Mouse (Mus musculus) stomach, postnatal 0 days (tissue): ENCODE data around the gene Gng7. TPM values are rescaled to one million over a fixed set of nuclear protein-coding genes. Genes with fewer than 3 reads are reported as not detected.
A peak's percentile ranks its signal among the peaks of the same experiment; 100 is the strongest.
"Not testable (repeated sequence)": the region's sequence is repeated elsewhere in the genome, so short reads cannot be mapped to it uniquely, and the experiment has no call there.

Source experiments
- ATAC-seq: fragments of 200-750 bp; cut with Nextera tagmentation; 2 replicates; pipeline ENCODE4 v1.8.0; 2017; ENCODE audit not compliant: low FRiP score, low TSS enrichment
- DNase-seq: peaks from one replicate; pipeline ENCODE4 v3.0.0-alpha.2; 2016; ENCODE audit warnings: low spot score
- H3K27ac ChIP-seq: fragments of 300-500 bp; sonication (generic); replicated peaks from 2 replicates; pipeline ENCODE4 v1.5.1; 2014; ENCODE audit warnings: mild to moderate bottlenecking, control low read depth
- H3K27me3 ChIP-seq: fragments of 300-500 bp; sonication (generic); 2 replicates; pipeline ENCODE4 v1.6.1; 2014; ENCODE audit warnings: low read length; ENCODE audit not compliant: control insufficient read depth, insufficient read depth
- H3K36me3 ChIP-seq: fragments of 300-500 bp; sonication (generic); 2 replicates; pipeline ENCODE4 v1.6.1; 2014; ENCODE audit warnings: low read length, mixed read lengths; ENCODE audit not compliant: control insufficient read depth, insufficient read depth
- H3K4me1 ChIP-seq: fragments of 300-500 bp; sonication (generic); replicated peaks from 2 replicates; pipeline ENCODE4 v1.6.1; 2014; ENCODE audit warnings: antibody characterized with exemption; ENCODE audit not compliant: control insufficient read depth, insufficient read depth
- H3K4me2 ChIP-seq: fragments of 300-500 bp; sonication (generic); replicated peaks from 2 replicates; pipeline ENCODE4 v1.6.1; 2014; ENCODE audit warnings: low read depth, mild to moderate bottlenecking, control low read depth, moderate library complexity
- H3K4me3 ChIP-seq: fragments of 300-500 bp; sonication (generic); 2 replicates; pipeline ENCODE4 v1.5.1; 2014; ENCODE audit warnings: low read depth, low read length, control low read depth
- H3K9ac ChIP-seq: fragments of 300-500 bp; sonication (generic); 2 replicates; pipeline ENCODE4 v1.6.1; 2014; ENCODE audit warnings: mild to moderate bottlenecking, low read length, control low read depth, mixed read lengths
- H3K9me3 ChIP-seq: fragments of 300-500 bp; sonication (generic); 2 replicates; pipeline ENCODE4 v1.6.1; 2016; ENCODE audit warnings: low read length; ENCODE audit not compliant: control insufficient read depth
- CTCF ChIP-seq: IDR thresholded peaks from 2 replicates; pipeline ENCODE4 v1.5.1; 2016; ENCODE audit warnings: antibody characterized with exemption, low read depth, mild to moderate bottlenecking, moderate library complexity
- EP300 ChIP-seq: optimal IDR thresholded peaks from 2 replicates; pipeline ENCODE3; 2016; ENCODE audit warnings: antibody characterized with exemption
- WGBS: fragments of 180-500 bp; shearing (Covaris S2); extraction: QIAGEN DNeasy Blood & Tissue Kit; methylation state at CpG from one replicate; pipeline ENCODE4 v1.1.7; 2014; 5-methylcytosine and 5-hydroxymethylcytosine counted together
- polyA plus RNA-seq: library from polyadenylated mRNA; unstranded; fragments of >200 nt; fragmentation: Nextera tagmentation; extraction: Ambion mirVana; gene quantifications from 2 replicates; pipeline ENCODE4 v1.2.1, GENCODE M21; 2015

Gng7 gene
- polyA plus RNA-seq = 1.3 and 1.8 TPM in 2 replicates

DNA sequence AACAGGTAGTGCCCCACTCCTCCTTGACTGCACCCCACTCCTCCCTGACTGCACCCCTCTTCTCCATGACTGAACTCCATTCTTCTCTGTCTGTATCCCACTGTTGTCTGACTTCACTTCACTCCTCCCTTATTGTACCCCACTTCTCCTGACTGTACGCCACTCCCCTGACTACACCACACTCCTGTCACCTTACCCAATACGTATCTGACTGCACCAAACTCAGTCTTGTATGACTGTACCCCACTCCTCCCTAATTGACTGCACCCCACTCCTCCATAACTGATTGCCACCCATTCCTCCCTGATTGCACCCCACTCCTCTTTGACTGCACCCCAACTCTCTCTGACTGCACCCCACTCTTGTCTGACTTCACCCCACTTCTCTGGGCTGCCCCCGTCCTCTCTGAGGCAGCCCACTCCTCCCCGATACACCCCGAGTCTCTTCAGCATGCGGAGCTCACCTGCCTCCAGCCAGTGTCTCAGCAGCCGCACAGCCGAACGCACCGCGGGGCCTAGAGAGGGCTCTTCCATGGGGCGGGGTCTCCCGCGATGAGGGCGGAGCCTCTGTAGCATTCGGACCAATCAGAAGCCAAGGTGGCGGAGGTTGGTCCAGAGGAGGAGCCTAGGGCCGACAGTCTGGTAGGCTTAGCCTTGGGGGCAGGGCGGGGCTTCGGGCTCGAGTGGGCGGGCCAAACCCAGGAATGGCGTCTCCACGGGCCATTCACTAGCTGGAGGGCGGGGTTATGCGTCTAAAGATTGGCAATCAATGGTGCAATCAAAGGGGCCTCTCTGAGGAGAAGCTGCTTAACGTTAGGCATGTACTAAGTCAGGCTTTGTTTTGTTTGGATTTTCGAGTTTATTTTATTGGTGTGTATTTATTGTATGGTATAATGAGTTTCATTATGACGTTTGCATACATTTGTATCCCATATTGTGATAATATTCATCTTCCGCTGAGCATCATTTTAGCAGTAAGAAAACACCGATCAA, at the start of gene Gng7:
Gene Gng7 (minus strand): TSS at position 553 of the 992 bp plus-strand sequence.
- Histone ChIP-seq H3K4me2 (peak within 1 kb of the TSS; percentile 63), H3K36me3 (no peaks in the 10 kb centered on the region), H3K27me3 (no peaks in the 10 kb centered on the region), H3K4me3 (peak within 1 kb of the TSS; percentile 37), H3K9me3 (no peaks in the 10 kb centered on the region), H3K27ac (no peak within 1 kb of the TSS), H3K9ac (peak within 1 kb of the TSS; percentile 59), H3K4me1 (no peaks in the 10 kb centered on the region)
- DNase-seq (peak; percentile 97), ATAC-seq (peak; percentile 97)
- WGBS = 10% methylated on average over 31 of the region's 31 CpGs
- no peak for TF ChIP-seq CTCF
- no peak for TF ChIP-seq EP300

GRCm38 (mm10) chr10:81064519-81064918, 49.8 kb upstream of the Gng7 start:
- not testable (repeated sequence) for H3K36me3 ChIP-seq, H3K4me3 ChIP-seq, H3K9me3 ChIP-seq, ATAC-seq, H3K4me1 ChIP-seq, H3K27ac ChIP-seq, H3K9ac ChIP-seq, H3K4me2 ChIP-seq, H3K27me3 ChIP-seq, DNase-seq
- WGBS = 85% methylated on average over 8 of the region's 8 CpGs

DNA sequence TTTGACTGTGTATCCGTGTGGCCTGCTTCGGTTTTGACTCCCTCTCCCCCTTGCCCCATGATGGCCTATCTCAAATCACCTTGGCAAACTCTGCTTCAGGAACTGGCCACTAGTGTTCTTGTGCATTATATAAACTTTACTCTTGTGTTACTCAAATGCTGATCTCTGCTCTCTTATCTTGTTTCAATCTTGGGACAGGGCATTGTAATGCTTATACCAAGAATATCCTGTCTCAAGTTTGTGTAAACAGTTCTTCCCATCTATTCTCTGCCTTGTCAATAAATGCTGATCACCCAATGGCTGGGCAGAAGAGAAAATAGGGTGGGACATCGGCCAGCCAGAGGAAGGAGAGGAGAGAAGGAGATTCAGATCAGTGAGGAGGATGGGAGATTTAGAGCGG, 48.0 kb upstream of the Gng7 start:
- no peaks in the 10 kb centered on the region for H3K9me3 ChIP-seq
- 56% methylated on average over 4 of the region's 4 CpGs for WGBS
- no peak overlapping the region for H3K4me3 ChIP-seq
- no peak overlapping the region for H3K9ac ChIP-seq
- H3K27me3 ChIP-seq = no peaks in the 10 kb centered on the region
- ATAC-seq (no peak), DNase-seq (no peak)
- H3K36me3 ChIP-seq = no peaks in the 10 kb centered on the region
- no peak overlapping the region for H3K4me2 ChIP-seq
- H3K27ac ChIP-seq = no peak overlapping the region
- peaks cover 5% of the 10 kb centered on the region; the same call in 1 of the 2 replicates for H3K4me1 ChIP-seq
- TF ChIP-seq EP300 = no peak
- TF ChIP-seq CTCF = no peak

- TF ChIP-seq CTCF = no peak
- no peak for TF ChIP-seq EP300
- peaks cover 5% of the 10 kb centered on the region; the same call in 1 of the 2 replicates for H3K4me1 ChIP-seq
- under 1% methylated on average over 45 of the region's 48 CpGs for WGBS
- DNase-seq = peak; percentile 98
- no peaks in the 10 kb centered on the region for H3K9me3 ChIP-seq
- H3K27me3 ChIP-seq = no peaks in the 10 kb centered on the region
- H3K4me3 ChIP-seq = peak within 1 kb of the TSS; percentile 80
- ATAC-seq = peak; percentile 90
- H3K4me2 ChIP-seq = peak within 1 kb of the TSS; percentile 86
- H3K36me3 ChIP-seq = no peaks in the 10 kb centered on the region
- H3K27ac ChIP-seq = peak within 1 kb of the TSS; percentile 70
- H3K9ac ChIP-seq = peak within 1 kb of the TSS; percentile 84
Measured at GRCm38 (mm10) chr10:81059603-81060543, 45.1 kb upstream of the Gng7 start, which contains the start of gene Sgta. TSS of gene Sgta (minus strand) at chr10:81060181.

DNA sequence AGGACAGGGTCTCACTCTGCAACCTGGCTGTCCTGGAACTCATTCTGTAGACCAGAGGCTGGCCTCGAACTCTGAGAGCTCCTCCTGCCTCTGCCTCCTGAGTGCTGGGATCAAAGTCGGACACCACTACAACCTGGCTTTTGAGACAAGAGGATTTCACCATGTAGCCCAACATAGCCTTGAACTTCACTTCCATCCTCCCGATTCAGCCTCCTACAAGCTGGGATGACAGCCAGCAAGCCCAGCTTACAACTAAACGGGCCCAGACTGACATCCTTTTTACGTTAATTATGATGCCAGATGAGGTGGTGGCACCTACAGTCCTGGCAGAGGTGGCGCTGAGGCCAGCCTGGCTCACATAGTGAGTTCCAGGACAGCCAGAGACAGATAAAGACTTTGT, 44.2 kb upstream of the Gng7 start:
- WGBS = 84% methylated on average over 6 of the region's 6 CpGs

More for the DNA sequence above, 44.2 kb upstream of the Gng7 start:
- ATAC-seq (no peak), DNase-seq (no peak)
- H3K27ac ChIP-seq = no peak overlapping the region
- H3K4me2 ChIP-seq = peak overlapping the region; percentile 86; the same call in 1 of the 2 replicates
- H3K27me3 ChIP-seq = no peaks in the 10 kb centered on the region
- no peaks in the 10 kb centered on the region for H3K36me3 ChIP-seq
- peak overlapping the region; percentile 84 for H3K9ac ChIP-seq
- H3K4me1 ChIP-seq = peaks cover 5% of the 10 kb centered on the region; the same call in 1 of the 2 replicates
- TF ChIP-seq EP300 (no peak), CTCF (no peak)
- no peaks in the 10 kb centered on the region for H3K9me3 ChIP-seq
- H3K4me3 ChIP-seq = no peak overlapping the region
